Mouse (Mus musculus) embryonic stem cell, embryonic (primary cell): Measurements from ENCODE around the gene Vav3.

ENCODE experiments used
- CTCF ChIA-PET, 4 experiments: fragments of 300-600 bp in 2 of 4; fragments of 350-600 bp in 2 of 4; sonication (Branson Sonifier 250); formaldehyde crosslinking; loops; one replicate each; lab custom pipeline; 2022; ENCODE audit warnings: inconsistent platforms in 2 of 4; lab: Charles Lee
- POLR2A ChIA-PET, 4 experiments: fragments of 300-600 bp in 2 of 4; fragments of 350-600 bp in 2 of 4; sonication (Branson Sonifier 250); formaldehyde crosslinking; loops; one replicate each; lab custom pipeline; 2022; ENCODE audit warnings: antibody characterized with exemption in 4 of 4, inconsistent platforms in 1 of 4; lab: Charles Lee

Gene Vav3

GRCm38 (mm10) chr3:109602753-109603152 is 262.3 kb downstream of the Vav3 start:
- POLR2A ChIA-PET: no interaction called here
- CTCF ChIA-PET: no interaction called here

- POLR2A ChIA-PET: no interaction called here
- CTCF ChIA-PET: no interaction called here
Observed at GRCm38 (mm10) chr3:109606121-109606520, 265.7 kb downstream of the Vav3 start.

- POLR2A ChIA-PET: no interaction called here
- CTCF ChIA-PET: no interaction called here
Observed at GRCm38 (mm10) chr3:109621721-109622120, 281.3 kb downstream of the Vav3 start.

DNA sequence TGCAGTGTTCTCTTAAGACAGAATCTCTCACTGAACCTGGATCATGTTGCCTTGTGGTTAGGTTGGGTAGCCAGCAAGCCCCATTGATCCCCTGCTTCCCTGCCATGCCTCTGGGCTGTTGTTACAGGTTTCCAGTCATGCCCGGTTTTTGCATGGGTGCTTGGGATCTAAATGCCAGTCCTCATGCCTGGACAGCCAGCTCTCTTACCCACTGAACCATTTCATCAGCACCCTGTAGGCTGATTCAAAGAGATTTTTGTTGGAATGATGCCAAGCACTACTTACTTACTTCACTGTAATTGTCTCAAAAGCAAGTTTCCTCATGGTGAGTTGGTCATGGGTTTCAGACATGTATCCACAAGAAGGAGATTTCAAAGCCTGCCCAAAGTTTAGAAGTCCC is 281.9 kb downstream of the Vav3 start:
- POLR2A ChIA-PET: no interaction called here
- CTCF ChIA-PET: no interaction called here

DNA sequence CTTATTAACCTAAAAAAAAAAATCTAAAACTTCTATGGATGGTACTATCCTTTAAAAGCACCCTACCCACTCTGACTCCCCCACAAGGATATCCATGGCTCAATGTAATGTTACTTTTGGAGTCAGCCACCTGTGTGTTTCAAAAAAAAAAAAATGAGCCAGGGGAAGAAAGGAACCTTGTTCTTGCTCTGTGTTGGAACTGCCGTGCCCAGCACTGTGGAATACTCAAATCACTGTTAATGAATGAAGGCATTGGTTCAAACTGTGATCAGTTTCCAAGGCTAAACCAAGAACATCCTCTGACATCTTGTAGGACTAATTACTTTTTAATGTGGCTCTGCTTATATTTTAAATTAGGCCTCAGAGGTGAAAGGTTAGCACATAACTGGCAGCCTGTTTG is 282.4 kb downstream of the Vav3 start:
- CTCF ChIA-PET: no interaction called here
- POLR2A ChIA-PET: no interaction called here

DNA sequence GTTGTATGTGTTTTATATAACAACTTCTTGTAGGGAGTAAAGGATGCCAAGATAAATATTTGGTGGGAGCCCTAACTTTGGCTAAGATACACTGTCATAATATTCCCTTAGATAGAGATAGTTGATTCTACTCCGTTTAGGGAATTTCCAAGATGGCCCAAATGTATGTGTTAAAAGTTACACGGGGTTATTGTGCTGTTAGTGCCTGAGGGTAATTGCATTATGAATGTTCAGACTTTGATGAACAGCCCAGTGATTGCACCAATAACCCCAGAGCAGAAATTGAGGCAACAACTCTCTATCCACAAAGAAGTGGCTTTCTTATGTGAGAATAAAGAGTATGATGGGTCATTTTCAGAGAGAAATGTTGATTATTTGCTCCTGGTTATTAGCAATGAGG is 283.3 kb downstream of the Vav3 start:
- ChIA-PET POLR2A (no interaction called here), CTCF (no interaction called here)

GRCm38 (mm10) chr3:109636045-109636444 is 295.6 kb downstream of the Vav3 start:
- ChIA-PET POLR2A (no interaction called here), CTCF (no interaction called here)

DNA sequence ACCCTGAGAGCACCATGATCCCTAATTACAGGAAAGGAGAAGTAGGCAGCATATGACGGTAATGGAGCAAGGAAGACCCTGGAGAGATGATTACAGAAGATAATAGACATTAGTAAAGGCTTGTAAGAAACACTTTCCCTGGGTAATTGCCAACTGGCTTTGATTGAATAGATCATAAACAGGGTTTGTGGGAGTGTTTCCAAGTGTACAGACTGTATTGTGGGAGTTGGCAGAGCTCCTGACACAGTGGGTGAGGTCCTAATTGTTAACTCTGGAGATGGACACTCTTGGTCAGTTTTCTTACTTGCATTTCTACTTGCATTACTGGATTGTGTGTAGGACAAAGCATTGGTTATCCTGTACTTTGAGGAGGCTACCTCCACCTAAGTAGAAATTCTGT is 298.9 kb downstream of the Vav3 start:
- CTCF ChIA-PET: no interaction called here
- POLR2A ChIA-PET: no interaction called here

GRCm38 (mm10) chr3:109640796-109641195 is 300.3 kb downstream of the Vav3 start:
- ChIA-PET POLR2A (interaction anchor here in 1 of 4 experiments (0.7 kb wide), 1 partner anchor 86 kb away, joined by 3 read pairs; no protein-coding TSS in a partner anchor), CTCF (no interaction called here)

- ChIA-PET POLR2A (no interaction called here), CTCF (no interaction called here)
Observed at GRCm38 (mm10) chr3:109648242-109648641, 307.8 kb downstream of the Vav3 start.

DNA sequence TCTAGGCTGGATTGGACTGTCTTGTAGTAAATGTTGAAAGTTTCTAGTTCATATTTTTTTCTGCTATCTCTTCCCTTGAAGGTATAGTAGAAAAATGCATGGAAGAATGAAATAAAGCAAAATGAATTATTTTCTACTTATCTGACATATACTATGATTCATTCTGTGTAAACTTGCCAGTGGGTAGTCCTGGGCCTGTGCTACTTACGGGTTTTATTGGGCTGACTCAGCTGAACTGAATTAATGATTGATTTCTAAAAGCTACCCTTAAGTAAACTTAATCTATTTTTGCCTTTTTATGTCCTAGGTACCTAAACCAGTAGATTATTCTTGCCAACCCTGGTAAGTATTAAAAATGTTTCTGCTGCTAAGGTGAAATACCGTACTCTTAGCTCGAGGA is 311.0 kb downstream of the Vav3 start:
- ChIA-PET POLR2A (no interaction called here), CTCF (interaction anchor here in 1 of 4 experiments (1.0 kb wide), 1 partner anchor 160 kb away, joined by 3 read pairs; no protein-coding TSS in a partner anchor)

- CTCF ChIA-PET: no interaction called here
- POLR2A ChIA-PET: no interaction called here
Observed at GRCm38 (mm10) chr3:109652860-109653631, 312.6 kb downstream of the Vav3 start.

GRCm38 (mm10) chr3:109654386-109654785 is 313.9 kb downstream of the Vav3 start:
- POLR2A ChIA-PET: no interaction called here

DNA sequence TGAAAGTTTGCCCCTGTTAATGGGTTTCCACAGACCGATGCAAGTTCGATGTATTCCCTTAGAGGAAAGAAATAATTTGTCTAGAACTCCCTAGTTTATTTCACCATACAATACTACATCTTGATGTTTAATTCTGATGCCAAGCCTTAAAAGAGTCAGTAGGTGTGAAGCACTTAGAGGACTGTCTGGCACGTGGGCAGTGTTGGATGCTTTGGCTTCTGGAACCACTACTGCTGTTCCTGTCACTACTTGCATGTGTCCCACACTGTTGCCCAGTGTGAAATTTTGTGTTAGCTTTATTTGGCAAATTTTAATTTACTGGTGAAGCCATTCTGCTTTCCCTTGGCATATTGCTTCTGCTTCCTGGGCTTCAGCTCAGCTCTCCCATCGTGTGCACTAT is 331.3 kb downstream of the Vav3 start:
- ChIA-PET CTCF (no interaction called here), POLR2A (no interaction called here)

More at GRCm38 (mm10) chr3:109654386-109654785, 313.9 kb downstream of the Vav3 start:
- CTCF ChIA-PET: no interaction called here

DNA sequence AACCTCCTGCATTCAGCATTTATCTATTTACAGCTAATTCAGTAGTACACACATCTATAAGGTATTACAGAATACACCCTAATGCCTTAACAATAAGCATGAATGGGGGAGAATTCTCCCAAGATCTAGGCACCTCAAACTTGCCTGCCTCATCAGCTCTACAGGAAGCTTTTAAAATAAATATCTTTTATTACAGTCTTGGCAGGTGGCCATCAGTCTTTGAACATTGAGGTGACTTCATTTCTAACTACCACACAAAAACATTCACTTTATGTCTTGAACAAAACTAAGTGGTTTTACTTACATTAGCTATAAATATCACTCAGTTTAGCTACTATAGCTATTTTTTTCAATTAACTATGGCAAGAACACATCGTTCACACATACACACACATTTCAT is 332.5 kb downstream of the Vav3 start:
- POLR2A ChIA-PET: no interaction called here

DNA sequence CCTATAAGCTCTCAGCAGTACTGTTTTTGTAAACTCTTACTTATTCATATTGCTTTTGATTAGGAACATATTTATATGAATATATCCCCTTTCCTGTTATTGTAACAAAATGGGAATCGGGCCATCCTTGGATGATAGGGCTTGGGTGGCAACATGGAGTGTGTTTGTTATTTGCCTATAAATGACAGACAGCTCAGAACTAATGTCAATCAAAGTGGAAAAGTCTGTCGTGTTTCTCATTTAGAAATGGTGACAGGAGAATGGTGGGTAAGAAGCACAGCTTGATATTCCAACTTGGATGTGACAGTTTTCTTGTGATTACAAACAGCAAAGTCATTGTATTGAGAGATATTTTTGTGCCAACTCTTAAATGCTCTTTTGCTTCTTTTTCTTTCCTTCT is 339.8 kb downstream of the Vav3 start:
- ChIA-PET POLR2A (no interaction called here), CTCF (no interaction called here)

More for the DNA sequence above, 332.5 kb downstream of the Vav3 start:
- CTCF ChIA-PET: no interaction called here

- POLR2A ChIA-PET: no interaction called here
- CTCF ChIA-PET: no interaction called here
Observed at GRCm38 (mm10) chr3:109681863-109682262, 341.4 kb downstream of the Vav3 start.

DNA sequence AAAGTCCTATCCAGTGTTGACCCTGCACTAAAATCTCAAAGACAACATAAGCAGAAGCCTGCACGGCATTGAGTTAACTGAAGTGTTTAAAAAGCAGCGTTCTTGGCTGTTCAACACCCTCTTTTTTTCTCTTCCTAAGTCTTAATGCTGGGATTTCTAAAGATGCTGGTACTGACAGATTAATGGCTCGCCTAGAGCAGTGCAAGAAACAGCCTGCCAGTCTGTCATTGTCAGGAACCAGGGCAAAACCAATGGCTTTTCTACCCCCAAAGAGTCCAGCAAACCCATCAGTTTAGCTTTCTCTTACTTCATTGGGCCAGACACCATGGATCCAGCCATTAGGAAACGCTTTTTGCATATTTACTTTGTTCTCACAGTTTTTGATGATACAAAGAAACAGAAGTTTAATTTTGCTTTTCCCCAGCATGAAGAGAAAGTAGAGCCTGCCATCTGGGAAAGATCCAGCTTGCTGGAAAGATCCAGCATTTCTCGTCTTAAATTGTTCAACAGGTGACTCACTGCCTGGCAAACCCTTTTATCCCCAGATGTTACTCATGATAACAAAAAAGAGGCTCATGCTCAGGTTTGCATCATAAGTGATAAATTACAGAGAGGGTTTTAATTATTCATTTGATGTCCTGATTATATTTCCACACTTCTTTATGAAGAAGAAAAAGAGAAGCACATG is 343.3 kb downstream of the Vav3 start:
- CTCF ChIA-PET: no interaction called here
- POLR2A ChIA-PET: interaction anchor here in 1 of 4 experiments (1.1 kb wide), 1 partner anchor 88 kb away, joined by 3 read pairs; no protein-coding TSS in a partner anchor

DNA sequence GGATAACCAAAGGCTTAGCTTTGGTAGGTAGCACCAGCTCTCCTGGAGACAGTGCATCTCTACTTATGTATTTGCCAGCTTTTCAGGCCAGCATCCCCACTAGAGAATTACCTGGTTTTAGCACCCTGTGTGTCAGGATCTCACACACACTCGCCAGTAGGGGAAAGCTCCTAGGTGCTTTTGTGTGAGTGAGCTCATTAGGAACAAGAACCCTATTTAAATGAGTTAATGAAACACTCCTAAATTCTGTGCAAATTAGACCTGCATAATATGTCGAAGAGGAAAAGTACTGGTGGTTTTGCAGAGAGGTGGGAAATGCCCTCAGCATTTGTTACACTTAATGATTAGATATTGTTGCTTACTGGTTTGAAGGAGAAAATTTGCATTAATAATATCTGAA is 350.1 kb downstream of the Vav3 start:
- CTCF ChIA-PET: no interaction called here

GRCm38 (mm10) chr3:109692613-109693012 is 352.2 kb downstream of the Vav3 start:
- CTCF ChIA-PET: no interaction called here
- POLR2A ChIA-PET: no interaction called here

More for the DNA sequence above, 350.1 kb downstream of the Vav3 start:
- POLR2A ChIA-PET: interaction anchor here in 1 of 4 experiments (0.7 kb wide), 1 partner anchor 201 kb away, joined by 3 read pairs; no protein-coding TSS in a partner anchor

DNA sequence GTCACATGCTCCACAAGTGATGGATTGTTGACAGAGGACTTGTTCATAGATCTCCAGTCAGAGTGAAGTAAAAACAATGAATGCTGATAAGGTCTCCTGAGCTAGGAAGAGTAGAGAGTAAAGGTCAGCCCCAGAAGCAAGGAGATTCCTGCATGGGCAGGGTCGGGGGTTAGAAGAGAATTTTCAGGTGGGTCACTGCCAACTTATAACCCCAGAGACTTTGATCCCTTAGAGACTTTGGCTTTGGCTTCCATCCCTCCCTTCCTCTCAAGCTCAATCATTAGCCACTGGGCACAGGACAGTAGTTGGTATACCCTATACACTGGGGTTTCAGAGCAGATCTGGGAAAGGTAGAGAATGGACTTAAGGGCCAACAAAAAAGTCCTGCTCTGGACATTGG is 360.8 kb downstream of the Vav3 start:
- ChIA-PET POLR2A (no interaction called here), CTCF (no interaction called here)
